Mouse (Mus musculus) left cerebral cortex, postnatal 14 days (tissue): ENCODE results near the gene Amigo2. TPM values are rescaled to one million over a fixed set of nuclear protein-coding genes. Genes with fewer than 3 reads are reported as not detected.

Experiments used
- DNase-seq, 2 experiments: peaks; one replicate each; pipeline ENCODE4 v3.0.0; 2021 to 2022; ENCODE audit warnings: low spot score in 2 of 2, mixed read lengths in 1 of 2
- intact Hi-C: fragments of 180-260 bp; cut with DNase I; formaldehyde crosslinking; loops from one replicate; pipeline ENCODE4 v1.15.1; 2025
- long read RNA-seq, 2 experiments: library from polyadenylated mRNA; stranded (forward); transcript quantifications; one replicate each; pipeline ENCODE4 v2.0.0; 2021
- total RNA-seq, 2 experiments: library from RNA; stranded (reverse); gene quantifications; 2 replicates each; pipeline ENCODE4 v1.2.3; 2021

Amigo2 gene
- total RNA-seq: 1 to 10 TPM; 5.9 to 6.8 TPM
- long read RNA-seq, experiment 1, partial matches to known transcripts: 0 of 13 reads
- long read RNA-seq, experiment 1, other reads (novel, unspliced or antisense): 9 of 13 reads
- long read RNA-seq, experiment 2, partial matches to known transcripts: 0 of 16 reads
- long read RNA-seq, experiment 2, other reads (novel, unspliced or antisense): 11 of 16 reads

DNA sequence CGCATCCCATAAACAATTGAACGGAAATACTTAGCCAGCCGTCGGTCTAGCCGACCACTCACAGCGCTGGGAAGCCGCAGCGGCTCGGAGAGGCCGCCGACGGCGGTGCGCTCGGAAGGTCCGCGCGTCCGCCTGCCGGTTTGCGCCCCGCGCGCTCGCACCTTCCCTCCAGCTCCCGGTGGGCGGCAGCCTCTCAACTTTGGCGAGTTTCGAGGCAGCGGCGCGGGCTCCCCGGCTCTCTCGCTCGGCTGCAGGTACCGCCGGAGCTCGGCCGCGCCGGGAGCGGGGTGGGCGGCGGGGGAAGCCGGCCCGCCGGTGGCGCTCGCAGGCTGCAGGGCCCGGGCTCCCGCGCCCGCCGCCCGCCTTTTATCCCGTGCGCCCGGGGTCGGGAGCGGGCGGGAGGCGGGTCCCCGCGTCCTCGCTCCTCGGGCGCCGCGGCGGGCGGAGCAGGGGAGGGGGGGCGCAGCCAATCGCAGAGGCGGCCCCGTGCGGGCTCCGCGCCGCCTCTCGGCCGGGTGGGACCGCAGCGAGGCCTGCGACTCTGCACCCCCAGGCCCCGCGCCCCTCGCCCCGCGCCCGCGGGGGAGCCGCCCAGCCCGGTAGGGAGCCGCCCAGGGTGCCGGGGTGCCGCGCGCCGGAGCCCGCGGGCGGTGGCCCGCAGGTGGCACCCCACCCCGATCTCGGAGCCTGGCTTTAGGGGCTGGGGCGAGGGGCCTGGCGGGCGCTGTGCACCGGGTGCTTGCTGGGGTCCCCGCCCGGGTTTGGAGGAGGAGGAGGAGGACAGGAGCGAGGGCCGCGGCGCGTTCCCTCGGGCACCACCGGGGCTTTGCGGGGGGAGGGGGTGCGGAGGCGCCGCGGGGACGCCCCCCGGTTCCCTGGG is at the start of gene Amigo2, which contains the start of gene Pced1b:
Gene Amigo2, minus strand, starts transcription at position 377 of the 880 bp plus-strand sequence.
Gene Pced1b, plus strand, starts transcription at position 197 of the 880 bp plus-strand sequence.
- DNase-seq: peak; percentile 12 to 44
- intact Hi-C loops: loop anchor here (10.0 kb wide), 1 partner anchor 338 kb away; no protein-coding TSS in a partner anchor

- intact Hi-C loops: no loop called here
- peak in 1 of 2 experiments; percentile 17 for DNase-seq
These were observed 44.4 kb upstream of the Amigo2 start for GRCm38 (mm10) chr15:97291291-97292050.

- intact Hi-C loops: no loop called here
These were observed 43.3 kb upstream of the Amigo2 start for GRCm38 (mm10) chr15:97290351-97290750.

GRCm38 (mm10) chr15:97289176-97289575 is 42.1 kb upstream of the Amigo2 start:
- no peak for DNase-seq
- intact Hi-C loops: no loop called here

More at GRCm38 (mm10) chr15:97290351-97290750, 43.3 kb upstream of the Amigo2 start:
- no peak for DNase-seq

GRCm38 (mm10) chr15:97288690-97289089 is 41.6 kb upstream of the Amigo2 start:
- DNase-seq: no peak
- intact Hi-C loops: no loop called here

- no peak for DNase-seq
- intact Hi-C loops: no loop called here
These were observed 40.5 kb upstream of the Amigo2 start for GRCm38 (mm10) chr15:97287436-97288143.

GRCm38 (mm10) chr15:97286731-97287130 is 39.6 kb upstream of the Amigo2 start:
- no peak for DNase-seq
- intact Hi-C loops: no loop called here

DNA sequence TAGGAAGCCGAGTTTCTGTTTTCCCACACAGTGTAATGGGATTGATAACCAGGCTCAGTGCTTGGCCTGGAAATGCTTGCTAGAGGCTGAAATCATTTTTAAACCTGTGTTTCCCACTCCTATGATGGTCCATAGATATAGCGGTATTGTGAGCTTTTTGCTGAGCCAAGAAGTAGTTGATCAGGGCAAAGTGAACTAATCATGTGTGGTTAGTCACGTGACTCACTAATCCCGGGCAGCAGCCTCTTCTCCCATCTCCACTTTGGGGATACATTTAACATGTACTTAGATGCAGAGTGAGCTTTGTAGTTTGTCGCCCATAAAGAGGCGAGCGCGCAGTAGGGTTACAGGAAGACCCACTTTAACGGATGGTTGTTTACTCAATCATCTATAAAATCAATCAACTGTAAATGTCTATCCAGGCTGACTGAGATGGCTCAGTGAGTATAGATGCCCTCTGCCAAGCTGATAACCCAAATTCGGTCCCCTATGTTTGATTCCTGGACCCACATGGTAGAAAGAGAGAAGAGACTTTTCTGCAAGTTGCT is 38.7 kb upstream of the Amigo2 start:
- no peak for DNase-seq
- intact Hi-C loops: no loop called here

- intact Hi-C loops: no loop called here
- DNase-seq: no peak
These were observed 37.1 kb upstream of the Amigo2 start for GRCm38 (mm10) chr15:97284201-97284600.

DNA sequence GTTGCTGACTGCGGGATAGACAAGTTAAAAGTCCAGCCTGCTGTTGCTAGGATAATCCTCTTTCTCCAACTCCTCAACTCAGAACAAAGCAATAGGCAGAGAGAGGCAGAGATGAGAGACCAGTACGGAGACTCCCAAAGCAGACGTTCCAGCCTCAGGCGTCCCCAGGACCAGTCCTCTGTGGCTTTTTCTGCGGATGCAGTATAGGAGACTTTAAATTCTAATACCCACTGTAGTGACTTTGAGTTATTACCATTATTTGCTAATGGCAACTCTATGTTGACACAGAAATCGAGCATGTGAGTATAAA is 35.4 kb upstream of the Amigo2 start:
- intact Hi-C loops: no loop called here
- DNase-seq: no peak

DNA sequence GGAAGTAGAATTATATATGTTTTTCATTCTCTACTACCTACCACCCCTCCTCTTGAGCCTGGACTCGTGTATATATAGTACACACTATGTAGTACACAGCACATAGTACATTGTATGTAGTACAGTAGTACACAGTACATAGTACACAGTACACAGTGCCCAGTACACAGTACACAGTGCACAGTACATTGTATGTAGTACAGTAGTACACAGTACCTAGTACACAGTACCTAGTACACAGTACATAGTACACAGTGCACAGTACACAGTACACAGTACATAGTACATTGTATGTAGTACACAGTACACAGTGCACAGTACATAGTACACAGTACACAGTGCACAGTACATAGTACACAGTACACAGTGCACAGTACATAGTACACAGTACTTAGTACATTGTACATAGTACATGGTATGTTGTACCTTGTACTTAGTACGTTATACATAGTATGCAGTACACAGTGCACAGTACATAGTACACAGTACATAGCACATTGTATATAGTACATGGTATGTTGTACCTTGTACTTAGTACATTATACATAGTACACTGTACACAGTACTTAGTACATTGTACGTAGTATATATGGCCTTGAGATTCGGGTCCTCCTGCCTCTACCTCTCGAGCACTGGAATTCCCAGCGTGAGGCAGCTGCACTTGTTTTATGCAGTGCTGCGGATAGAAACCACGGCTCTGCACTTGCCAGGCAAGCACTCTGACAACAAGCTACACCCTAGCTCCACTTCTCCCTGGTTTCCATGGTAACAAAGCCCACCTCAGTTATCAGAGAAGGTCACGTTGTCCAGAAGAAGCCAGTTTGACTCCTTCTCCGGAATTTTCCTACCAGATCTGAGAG is 34.9 kb upstream of the Amigo2 start:
- intact Hi-C loops: no loop called here
- no peak for DNase-seq

GRCm38 (mm10) chr15:97280776-97281175 is 33.7 kb upstream of the Amigo2 start:
- DNase-seq: no peak
- intact Hi-C loops: no loop called here

DNA sequence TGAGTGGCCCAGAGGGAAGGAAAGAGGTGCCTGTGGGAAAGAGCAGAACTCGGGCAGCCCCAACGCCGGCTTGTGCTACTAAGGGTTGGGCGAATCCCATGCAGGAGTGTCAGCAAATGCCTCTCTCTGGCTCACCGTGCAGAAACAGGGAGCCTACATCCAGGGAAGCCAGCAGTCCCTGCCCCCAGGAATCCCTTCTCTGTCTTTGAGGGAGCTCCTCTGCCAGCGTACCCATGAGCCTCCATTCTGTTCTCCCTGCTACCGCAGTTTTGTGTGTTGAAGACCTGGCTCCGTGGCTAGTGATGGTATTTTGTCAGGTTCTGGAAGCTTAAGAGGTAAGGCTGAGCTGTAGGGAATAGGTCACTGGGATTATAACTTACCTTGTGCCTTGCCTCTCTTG is 33.0 kb upstream of the Amigo2 start:
- intact Hi-C loops: no loop called here
- no peak for DNase-seq

DNA sequence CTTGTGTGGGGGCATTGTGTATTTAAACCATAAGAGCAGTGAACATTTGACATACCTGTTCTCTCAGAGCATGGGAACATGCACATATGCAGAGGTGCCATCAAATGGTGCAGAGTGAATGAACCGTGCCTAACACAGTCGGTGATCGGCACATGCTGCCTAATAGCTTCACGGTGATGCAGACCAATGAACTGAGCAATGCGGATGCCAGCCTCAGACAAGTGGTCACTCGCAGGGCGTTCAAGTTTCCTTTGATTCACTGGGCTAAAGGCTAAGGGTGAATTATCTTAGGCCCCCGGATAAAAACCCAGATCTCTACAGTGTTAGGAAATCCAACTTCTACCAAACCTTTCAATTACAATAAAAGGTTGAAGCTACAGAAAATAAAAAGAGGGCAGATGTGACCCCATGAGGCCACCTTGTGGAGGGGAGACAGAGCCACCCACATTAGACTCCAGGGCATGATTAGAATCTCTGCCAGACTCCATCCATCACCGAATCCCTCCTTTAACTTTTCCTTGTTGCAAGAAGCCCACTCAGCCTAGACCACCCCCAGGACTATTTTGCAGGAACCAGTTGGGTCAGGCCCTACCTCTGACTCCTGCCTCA is 31.4 kb upstream of the Amigo2 start:
- DNase-seq: no peak
- intact Hi-C loops: no loop called here

DNA sequence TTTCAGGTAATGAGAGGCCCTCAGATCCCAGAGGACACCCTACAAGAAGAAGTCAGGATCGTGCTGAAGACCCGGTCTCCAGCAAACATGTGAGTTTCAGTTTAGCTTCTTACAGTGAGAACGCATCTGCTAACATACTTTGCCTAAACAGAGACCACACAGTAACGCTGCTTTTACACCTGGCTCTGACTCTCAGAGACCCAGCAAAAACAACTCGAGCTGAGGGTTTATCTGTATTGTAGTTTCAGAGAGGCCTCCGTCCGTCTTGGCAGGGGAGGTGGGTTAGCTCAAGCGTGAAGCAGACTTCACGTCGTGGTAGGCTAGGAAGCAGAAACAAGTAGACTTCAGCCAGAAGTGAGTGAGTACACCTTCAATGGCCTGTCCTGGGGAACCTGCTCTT is 30.2 kb upstream of the Amigo2 start:
- DNase-seq: no peak
- intact Hi-C loops: no loop called here

DNA sequence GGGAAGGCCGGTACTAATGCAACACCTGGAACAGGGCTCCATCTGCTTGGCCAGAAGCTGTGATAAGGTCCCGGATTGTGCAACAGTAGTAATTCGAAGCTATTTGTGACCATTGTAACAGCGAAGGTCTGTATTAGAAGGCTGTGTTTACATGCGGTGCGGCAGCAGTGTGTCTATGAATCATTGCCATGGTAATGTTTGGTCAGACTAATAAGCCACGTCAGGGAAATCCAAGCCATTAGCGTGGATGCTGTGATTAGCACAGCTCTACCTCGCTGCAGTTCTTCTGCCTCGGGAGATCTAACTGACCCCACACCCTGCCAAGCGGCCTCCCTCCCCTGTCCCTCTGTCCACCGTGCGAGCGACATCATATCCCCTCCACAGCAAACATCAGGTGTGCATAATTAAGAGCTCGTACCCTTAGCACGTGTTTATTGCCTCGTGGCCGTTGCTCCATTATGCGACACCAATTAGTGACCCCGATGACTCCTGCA is 29.6 kb upstream of the Amigo2 start:
- intact Hi-C loops: no loop called here
- DNase-seq: no peak

DNA sequence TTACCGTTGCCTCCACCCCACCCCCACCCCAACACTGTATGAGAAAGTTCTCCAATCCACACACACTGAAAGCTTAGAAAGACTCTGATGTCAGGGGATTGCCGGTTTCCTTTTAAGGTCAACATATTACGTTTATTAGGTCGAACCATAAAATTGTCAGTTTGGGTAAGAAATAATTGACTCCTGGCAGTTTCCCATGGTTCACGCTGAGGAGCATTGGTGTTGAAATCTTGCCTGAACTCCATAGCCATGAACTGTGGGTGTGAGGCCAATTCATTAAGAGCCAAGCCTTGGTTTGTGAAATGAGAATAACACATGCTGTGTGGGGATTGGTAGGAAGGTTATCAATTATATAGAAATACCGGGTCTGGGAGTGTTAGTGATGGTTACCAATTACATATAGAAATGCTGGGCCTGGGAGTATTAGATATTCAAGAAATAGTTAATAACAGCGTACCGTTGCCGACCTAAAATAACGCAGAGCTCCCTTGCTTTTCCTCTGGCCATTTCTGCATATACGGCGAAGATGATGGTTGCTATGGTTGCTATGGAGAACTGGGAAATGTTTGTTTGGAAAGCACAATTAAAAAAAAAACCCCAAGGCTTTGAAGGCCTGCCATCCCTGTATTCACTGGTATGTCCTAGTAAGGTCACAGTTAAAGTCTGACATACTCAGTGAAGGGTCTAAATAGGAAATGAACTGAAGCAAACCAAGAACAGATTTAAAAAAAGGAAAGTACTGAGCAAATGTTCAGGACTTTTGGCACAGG is 28.7 kb upstream of the Amigo2 start:
- no peak for DNase-seq
- intact Hi-C loops: no loop called here
